Mouse (Mus musculus): Measurements from ENCODE around the gene Tmem8.

DNA sequence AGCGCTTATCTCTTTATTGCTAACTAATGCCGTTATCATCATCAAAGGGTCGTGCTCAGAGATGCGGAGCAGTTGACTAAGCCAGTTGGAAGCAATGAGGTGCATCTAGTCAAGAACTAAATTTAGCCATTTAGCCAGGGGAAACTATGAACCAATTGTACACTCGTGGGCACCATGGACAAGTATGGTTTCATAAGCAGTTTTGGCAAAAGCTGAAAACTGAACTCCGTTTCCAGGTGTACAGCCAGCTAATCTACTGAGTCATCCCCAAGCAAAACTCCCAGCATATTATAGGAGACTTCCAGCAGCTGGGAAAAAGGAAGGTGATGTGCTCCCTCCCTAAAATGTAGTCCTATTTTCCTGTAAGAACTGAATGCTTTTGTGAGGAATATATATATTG is 43.0 kb upstream of the Tmem8 start:
- TF ChIP-seq POLR2A (IDR thresholded peaks at IDR 0.05; ENCODE audit: control insufficient read depth, low read depth, low read length) (no peak), CTCF (IDR thresholded peaks at IDR 0.05; ENCODE audit: control insufficient read depth, insufficient read depth, insufficient replicate concordance, low read depth, low read length) (no peak)
